Mouse (Mus musculus) layer of hippocampus, postnatal 10 days (tissue): ENCODE data around the gene Wrap73. TPM values are rescaled to one million over a fixed set of nuclear protein-coding genes. Genes with fewer than 3 reads are reported as not detected.

Experiments used
- DNase-seq, 2 experiments: peaks; one replicate each; pipeline ENCODE4 v3.0.0; 2021; ENCODE audit warnings: low spot score in 2 of 2
- long read RNA-seq: library from polyadenylated mRNA; stranded (forward); transcript quantifications from one replicate; pipeline ENCODE4 v2.0.0, GENCODE M21; 2023
- total RNA-seq, 2 experiments: library from RNA; stranded (reverse); gene quantifications; 2 replicates each; pipeline ENCODE4 v1.2.3; 2021

Wrap73 gene
- 10 to 100 TPM; 27.3 to 33.0 TPM for total RNA-seq
- long read RNA-seq, transcript Wrap73-201 (12 exons, 1,598 nt): major isoform, 20 of 32 reads
- long read RNA-seq, partial matches to known transcripts: 6 of 32 reads
- long read RNA-seq, other reads (novel, unspliced or antisense): 6 of 32 reads

- DNase-seq: peak; percentile 84 to 89
These were observed at the start of gene Wrap73 for GRCm38 (mm10) chr4:154142211-154143040. Gene Wrap73, plus strand, starts transcription at chr4:154142372.

GRCm38 (mm10) chr4:154093210-154093609, 49.0 kb upstream of the Wrap73 start:
- DNase-seq: no peak

DNA sequence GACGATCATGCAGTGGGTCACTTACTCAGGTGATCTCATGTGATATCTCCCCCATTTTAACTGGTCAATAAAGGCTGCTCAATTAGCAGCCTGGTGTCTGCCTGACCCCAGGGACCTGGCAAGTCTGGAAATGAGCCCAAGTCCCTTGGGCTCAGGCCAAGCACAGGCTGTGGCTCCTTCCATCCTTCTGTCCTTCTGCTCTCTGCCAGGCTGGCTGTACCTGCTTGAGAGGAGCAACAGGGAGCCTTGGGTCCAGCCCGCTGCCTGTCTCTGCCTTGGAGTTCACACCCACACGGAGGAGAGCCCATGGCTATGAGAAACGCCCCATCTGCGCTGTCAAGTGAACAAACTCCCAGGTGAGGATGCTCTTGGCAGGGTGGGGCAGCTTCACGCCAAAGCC, 46.1 kb upstream of the Wrap73 start:
- DNase-seq: no peak

- no peak for DNase-seq
These were observed 42.8 kb upstream of the Wrap73 start for GRCm38 (mm10) chr4:154099361-154099760.

- DNase-seq: no peak
These were observed 38.8 kb upstream of the Wrap73 start for GRCm38 (mm10) chr4:154103386-154103785.

DNA sequence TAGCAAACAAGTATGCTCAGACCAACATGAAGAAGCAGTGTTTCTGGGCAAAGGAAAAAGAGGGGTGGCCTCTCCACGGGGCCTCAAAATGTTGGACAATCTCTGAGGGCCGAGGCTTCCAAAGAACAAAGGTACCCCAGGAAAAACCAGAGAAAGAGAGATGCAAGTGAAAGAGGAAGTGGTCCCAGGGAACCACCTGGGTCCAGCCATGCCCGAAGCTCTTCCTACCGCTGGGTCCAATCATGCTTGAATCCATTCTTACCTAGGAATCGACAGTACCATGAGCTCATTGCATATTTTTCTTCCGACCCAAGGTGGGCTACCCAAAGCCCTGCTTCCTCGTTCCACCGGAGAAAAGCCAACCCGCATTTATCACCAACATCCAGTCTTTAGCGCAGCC, 38.3 kb upstream of the Wrap73 start:
- DNase-seq: no peak

GRCm38 (mm10) chr4:154105381-154106001, 36.7 kb upstream of the Wrap73 start:
- DNase-seq: peak; percentile 69 to 78

DNA sequence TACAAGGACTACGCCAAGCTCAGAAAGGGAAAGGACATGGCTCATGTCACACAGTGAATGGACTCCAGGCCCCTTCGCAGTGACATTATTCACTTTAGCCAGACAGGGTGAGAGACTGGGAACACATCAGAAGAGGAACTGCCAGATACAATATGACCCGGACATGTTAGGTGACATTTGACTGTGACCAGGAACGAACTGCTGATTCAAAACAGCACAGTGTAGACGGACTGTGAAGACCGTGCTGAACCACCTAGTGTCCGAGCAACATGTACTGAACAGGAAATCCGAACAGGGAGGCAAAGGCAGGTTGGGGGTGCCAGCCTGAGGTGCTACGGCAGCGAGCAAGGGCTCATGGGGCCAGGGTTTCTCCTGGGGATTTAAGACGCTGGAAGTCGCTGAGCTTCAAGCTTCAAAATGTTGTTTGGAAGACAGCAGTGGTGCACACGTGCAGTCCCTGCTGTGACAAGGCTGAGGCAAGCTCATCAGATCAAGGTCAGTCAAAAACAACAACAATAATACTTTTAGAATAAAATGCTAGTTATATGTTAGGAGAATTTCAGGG, 35.6 kb upstream of the Wrap73 start:
- no peak for DNase-seq

- peak; percentile 54 to 59 for DNase-seq
These were observed 32.8 kb upstream of the Wrap73 start for GRCm38 (mm10) chr4:154109216-154109849.

GRCm38 (mm10) chr4:154109850-154110243, 32.3 kb upstream of the Wrap73 start:
- DNase-seq: no peak

GRCm38 (mm10) chr4:154116421-154116820, 25.8 kb upstream of the Wrap73 start:
- no peak for DNase-seq

- DNase-seq: no peak
These were observed 23.4 kb upstream of the Wrap73 start for GRCm38 (mm10) chr4:154118782-154119181.

DNA sequence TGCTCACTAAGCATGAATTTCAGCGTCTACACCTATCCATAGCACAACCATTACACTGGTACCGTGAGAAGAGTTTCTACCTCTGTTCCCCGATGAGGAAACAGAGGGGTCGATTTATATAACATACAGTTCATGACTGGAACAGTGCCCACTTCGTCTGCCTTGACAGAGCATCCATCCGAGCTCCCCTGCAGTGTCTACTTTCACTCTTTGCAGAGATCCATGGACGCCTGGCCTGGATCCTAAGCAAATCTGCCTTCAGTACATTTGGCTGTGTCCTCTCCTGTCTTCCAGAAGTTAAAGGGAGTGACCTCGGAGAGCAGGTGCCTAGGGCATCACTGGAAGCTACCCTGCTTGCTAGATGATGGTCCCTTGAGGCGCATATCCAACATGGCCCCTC, 23.0 kb upstream of the Wrap73 start:
- DNase-seq: no peak

- no peak for DNase-seq
These were observed 20.4 kb upstream of the Wrap73 start for GRCm38 (mm10) chr4:154121800-154122199.

- DNase-seq: no peak
These were observed 19.8 kb upstream of the Wrap73 start for GRCm38 (mm10) chr4:154122374-154122773.

- DNase-seq: no peak
These were observed 18.6 kb upstream of the Wrap73 start for GRCm38 (mm10) chr4:154123553-154123952.

- DNase-seq: no peak
These were observed 17.0 kb upstream of the Wrap73 start for GRCm38 (mm10) chr4:154125202-154125601.

- DNase-seq: no peak
These were observed 14.9 kb upstream of the Wrap73 start for GRCm38 (mm10) chr4:154127273-154127672.

- no peak for DNase-seq
These were observed 12.2 kb upstream of the Wrap73 start for GRCm38 (mm10) chr4:154129950-154130349.

DNA sequence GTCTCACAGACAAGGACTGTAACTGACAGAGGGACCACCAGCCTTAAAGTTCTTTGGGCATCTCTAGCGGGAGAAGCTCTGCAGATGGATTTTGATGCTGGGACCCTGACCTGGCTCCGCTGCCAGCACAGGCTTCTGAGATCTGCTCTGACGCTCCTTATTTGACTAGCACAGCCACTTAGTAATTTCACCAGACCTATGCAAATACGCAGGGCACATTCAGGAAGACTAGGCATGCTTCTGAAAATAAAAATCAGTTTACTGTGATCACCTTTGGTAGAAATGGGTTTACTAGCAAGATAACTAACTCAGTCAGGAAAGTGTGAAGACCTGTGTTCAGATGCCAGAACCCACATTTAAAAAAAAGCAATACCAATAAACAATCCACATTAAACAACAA, 10.3 kb upstream of the Wrap73 start:
- DNase-seq: no peak

- no peak for DNase-seq
These were observed 7.4 kb upstream of the Wrap73 start for GRCm38 (mm10) chr4:154134803-154135202.

- DNase-seq: no peak
These were observed 5.0 kb upstream of the Wrap73 start for GRCm38 (mm10) chr4:154137139-154137538.
